Mouse (Mus musculus): Measurements from ENCODE around the gene Sh3gl2. TPM values are rescaled to one million over a fixed set of nuclear protein-coding genes. Genes with fewer than 3 reads are reported as not detected.
A peak's percentile ranks its signal among the peaks of the same experiment; 100 is the strongest.

Sh3gl2 gene
- polyA plus RNA-seq, 1 experiment from 2014 or later: 19.6 TPM

GRCm38 (mm10) chr4:85594159-85594558 is 389.2 kb downstream of the Sh3gl2 start:
- ATAC-seq (ENCODE audit: low FRiP score, low TSS enrichment): no peak
- no peak overlapping the region for H3K27ac ChIP-seq (ENCODE audit: low read length)
- no peak overlapping the region for H3K4me3 ChIP-seq (ENCODE audit: low read length)
- no peaks in the 10 kb centered on the region for H3K9me3 ChIP-seq (ENCODE audit: low read length)
- H3K4me2 ChIP-seq (replicated peaks; ENCODE audit: low read depth, low read length): no peak overlapping the region
- no peaks in the 10 kb centered on the region for H3K27me3 ChIP-seq (ENCODE audit: insufficient read depth, low read length)
- H3K9ac ChIP-seq (replicated peaks; ENCODE audit: low read length): no peak overlapping the region
- H3K36me3 ChIP-seq (ENCODE audit: insufficient read depth, low read length): no peaks in the 10 kb centered on the region
- H3K4me1 ChIP-seq (ENCODE audit: insufficient read depth, low read length): no peaks in the 10 kb centered on the region

- no peak for ATAC-seq (ENCODE audit: low FRiP score, low TSS enrichment)
- no peaks in the 10 kb centered on the region for H3K36me3 ChIP-seq (ENCODE audit: insufficient read depth, low read length)
- H3K4me1 ChIP-seq (ENCODE audit: insufficient read depth, low read length): 0 out of 2 replicates have a peak, but pooled peaks cover 3% of the 10 kb centered on the region
- H3K27me3 ChIP-seq (ENCODE audit: insufficient read depth, low read length): no peaks in the 10 kb centered on the region
- H3K9me3 ChIP-seq (ENCODE audit: low read length): no peaks in the 10 kb centered on the region
- no peak overlapping the region for H3K4me2 ChIP-seq (replicated peaks; ENCODE audit: low read depth, low read length)
- H3K27ac ChIP-seq (ENCODE audit: low read length): no peak overlapping the region
- H3K9ac ChIP-seq (replicated peaks; ENCODE audit: low read length): no peak overlapping the region
- H3K4me3 ChIP-seq (ENCODE audit: low read length): no peak overlapping the region
- 67% methylated on average over 3 of the region's 3 CpGs for WGBS
These were observed 408.4 kb downstream of the Sh3gl2 start for GRCm38 (mm10) chr4:85613331-85613730.

- 91% methylated on average over 5 of the region's 5 CpGs for WGBS
- no peak for ATAC-seq (ENCODE audit: low FRiP score, low TSS enrichment)
- no peaks in the 10 kb centered on the region for H3K9me3 ChIP-seq (ENCODE audit: low read length)
- H3K4me3 ChIP-seq (ENCODE audit: low read length): no peak overlapping the region
- H3K27ac ChIP-seq (ENCODE audit: low read length): no peak overlapping the region
- 0 out of 2 replicates have a peak, but pooled peaks cover 3% of the 10 kb centered on the region for H3K4me1 ChIP-seq (ENCODE audit: insufficient read depth, low read length)
- H3K27me3 ChIP-seq (ENCODE audit: insufficient read depth, low read length): no peaks in the 10 kb centered on the region
- H3K4me2 ChIP-seq (replicated peaks; ENCODE audit: low read depth, low read length): no peak overlapping the region
- H3K36me3 ChIP-seq (ENCODE audit: insufficient read depth, low read length): no peaks in the 10 kb centered on the region
- no peak overlapping the region for H3K9ac ChIP-seq (replicated peaks; ENCODE audit: low read length)
These were observed 413.8 kb downstream of the Sh3gl2 start for GRCm38 (mm10) chr4:85618746-85619145.

GRCm38 (mm10) chr4:85619261-85619660 is 414.3 kb downstream of the Sh3gl2 start:
- Histone ChIP-seq H3K4me1 (ENCODE audit: insufficient read depth, low read length) (0 out of 2 replicates have a peak, but pooled peaks cover 3% of the 10 kb centered on the region), H3K36me3 (ENCODE audit: insufficient read depth, low read length) (no peaks in the 10 kb centered on the region), H3K4me2 (replicated peaks; ENCODE audit: low read depth, low read length) (no peak overlapping the region), H3K27me3 (ENCODE audit: insufficient read depth, low read length) (no peaks in the 10 kb centered on the region), H3K9me3 (ENCODE audit: low read length) (no peaks in the 10 kb centered on the region), H3K4me3 (ENCODE audit: low read length) (no peak overlapping the region), H3K9ac (replicated peaks; ENCODE audit: low read length) (no peak overlapping the region), H3K27ac (ENCODE audit: low read length) (no peak overlapping the region)
- WGBS: 69% methylated on average over 3 of the region's 3 CpGs
- ATAC-seq (ENCODE audit: low FRiP score, low TSS enrichment): no peak

GRCm38 (mm10) chr4:85629381-85629780 is 424.5 kb downstream of the Sh3gl2 start:
- Histone ChIP-seq H3K27me3 (ENCODE audit: insufficient read depth, low read length) (no peaks in the 10 kb centered on the region), H3K4me2 (replicated peaks; ENCODE audit: low read depth, low read length) (no peak overlapping the region), H3K4me3 (ENCODE audit: low read length) (no peak overlapping the region), H3K9ac (replicated peaks; ENCODE audit: low read length) (no peak overlapping the region), H3K9me3 (ENCODE audit: low read length) (no peaks in the 10 kb centered on the region), H3K36me3 (ENCODE audit: insufficient read depth, low read length) (no peaks in the 10 kb centered on the region), H3K27ac (ENCODE audit: low read length) (no peak overlapping the region), H3K4me1 (ENCODE audit: insufficient read depth, low read length) (no peaks in the 10 kb centered on the region)
- no peak for ATAC-seq (ENCODE audit: low FRiP score, low TSS enrichment)
- 78% methylated on average over 7 of the region's 7 CpGs for WGBS

- Histone ChIP-seq H3K27me3 (ENCODE audit: insufficient read depth, low read length) (no peaks in the 10 kb centered on the region), H3K27ac (ENCODE audit: low read length) (no peak overlapping the region), H3K4me3 (ENCODE audit: low read length) (no peak overlapping the region), H3K4me1 (ENCODE audit: insufficient read depth, low read length) (peaks cover 9% of the 10 kb centered on the region; the same call in 1 of the 2 replicates), H3K9me3 (ENCODE audit: low read length) (no peaks in the 10 kb centered on the region), H3K4me2 (replicated peaks; ENCODE audit: low read depth, low read length) (no peak overlapping the region), H3K9ac (replicated peaks; ENCODE audit: low read length) (no peak overlapping the region), H3K36me3 (ENCODE audit: insufficient read depth, low read length) (no peaks in the 10 kb centered on the region)
- no peak for ATAC-seq (ENCODE audit: low FRiP score, low TSS enrichment)
- 61% methylated on average over 5 of the region's 5 CpGs for WGBS
These were observed 464.3 kb downstream of the Sh3gl2 start for GRCm38 (mm10) chr4:85669271-85669670.

- no peaks in the 10 kb centered on the region for H3K9me3 ChIP-seq (ENCODE audit: low read length)
- H3K9ac ChIP-seq (replicated peaks; ENCODE audit: low read length): no peak overlapping the region
- 27% methylated on average over 1 of the region's 1 CpGs for WGBS
- H3K27ac ChIP-seq (ENCODE audit: low read length): no peak overlapping the region
- no peak overlapping the region for H3K4me2 ChIP-seq (replicated peaks; ENCODE audit: low read depth, low read length)
- no peaks in the 10 kb centered on the region for H3K27me3 ChIP-seq (ENCODE audit: insufficient read depth, low read length)
- no peaks in the 10 kb centered on the region for H3K36me3 ChIP-seq (ENCODE audit: insufficient read depth, low read length)
- no peak for ATAC-seq (ENCODE audit: low FRiP score, low TSS enrichment)
- H3K4me1 ChIP-seq (ENCODE audit: insufficient read depth, low read length): peaks cover 9% of the 10 kb centered on the region; the same call in 1 of the 2 replicates
- H3K4me3 ChIP-seq (ENCODE audit: low read length): no peak overlapping the region
These were observed 464.8 kb downstream of the Sh3gl2 start for GRCm38 (mm10) chr4:85669735-85670134.

- Histone ChIP-seq H3K4me2 (replicated peaks; ENCODE audit: low read depth, low read length) (no peak overlapping the region), H3K27ac (ENCODE audit: low read length) (no peak overlapping the region), H3K36me3 (ENCODE audit: insufficient read depth, low read length) (no peaks in the 10 kb centered on the region), H3K9me3 (ENCODE audit: low read length) (no peaks in the 10 kb centered on the region), H3K9ac (replicated peaks; ENCODE audit: low read length) (no peak overlapping the region), H3K4me1 (ENCODE audit: insufficient read depth, low read length) (peaks cover 9% of the 10 kb centered on the region; the same call in 1 of the 2 replicates), H3K27me3 (ENCODE audit: insufficient read depth, low read length) (no peaks in the 10 kb centered on the region), H3K4me3 (ENCODE audit: low read length) (no peak overlapping the region)
- ATAC-seq (ENCODE audit: low FRiP score, low TSS enrichment): peak; percentile 54; the same call in 1 of the 2 replicates
- WGBS: 10% methylated on average over 4 of the region's 4 CpGs
These were observed 467.4 kb downstream of the Sh3gl2 start for GRCm38 (mm10) chr4:85672290-85672689.

- H3K9me3 ChIP-seq (ENCODE audit: low read length): no peaks in the 10 kb centered on the region
- 48% methylated on average over 1 of the region's 1 CpGs for WGBS
These were observed 472.7 kb downstream of the Sh3gl2 start for GRCm38 (mm10) chr4:85677621-85678020.

GRCm38 (mm10) chr4:85686160-85686559 is 481.2 kb downstream of the Sh3gl2 start:
- no peaks in the 10 kb centered on the region for H3K36me3 ChIP-seq (ENCODE audit: insufficient read depth, low read length)
- H3K4me3 ChIP-seq (ENCODE audit: low read length): no peak overlapping the region
- 75% methylated on average over 4 of the region's 4 CpGs for WGBS
- no peak overlapping the region for H3K4me2 ChIP-seq (replicated peaks; ENCODE audit: low read depth, low read length)
- H3K4me1 ChIP-seq (ENCODE audit: insufficient read depth, low read length): no peaks in the 10 kb centered on the region
- no peak for ATAC-seq (ENCODE audit: low FRiP score, low TSS enrichment)
- no peak overlapping the region for H3K27ac ChIP-seq (ENCODE audit: low read length)
- H3K9ac ChIP-seq (replicated peaks; ENCODE audit: low read length): no peak overlapping the region
- H3K27me3 ChIP-seq (ENCODE audit: insufficient read depth, low read length): no peaks in the 10 kb centered on the region
- H3K9me3 ChIP-seq (ENCODE audit: low read length): no peaks in the 10 kb centered on the region

More at GRCm38 (mm10) chr4:85677621-85678020, 472.7 kb downstream of the Sh3gl2 start:
- no peak overlapping the region for H3K4me3 ChIP-seq (ENCODE audit: low read length)
- H3K4me2 ChIP-seq (replicated peaks; ENCODE audit: low read depth, low read length): no peak overlapping the region
- no peak overlapping the region for H3K27ac ChIP-seq (ENCODE audit: low read length)
- no peaks in the 10 kb centered on the region for H3K4me1 ChIP-seq (ENCODE audit: insufficient read depth, low read length)
- H3K36me3 ChIP-seq (ENCODE audit: insufficient read depth, low read length): no peaks in the 10 kb centered on the region
- ATAC-seq (ENCODE audit: low FRiP score, low TSS enrichment): no peak
- H3K9ac ChIP-seq (replicated peaks; ENCODE audit: low read length): no peak overlapping the region
- H3K27me3 ChIP-seq (ENCODE audit: insufficient read depth, low read length): no peaks in the 10 kb centered on the region
